Mouse (Mus musculus): ENCODE results near the gene Wapl.
A peak's percentile ranks its signal among the peaks of the same experiment; 100 is the strongest.

Wapl gene

GRCm38 (mm10) chr14:34773681-34774080 is 100.0 kb downstream of the Wapl start:
- no peak for DNase-seq (ENCODE audit: low read depth, low spot score)

- no peak for DNase-seq (ENCODE audit: low read depth, low spot score)
Observed at GRCm38 (mm10) chr14:34774231-34774630, 100.5 kb downstream of the Wapl start.

- DNase-seq (ENCODE audit: low read depth, low spot score) = no peak
Observed at GRCm38 (mm10) chr14:34776719-34777385, 103.1 kb downstream of the Wapl start.

- peak; percentile 20 for DNase-seq (ENCODE audit: low read depth, low spot score)
Observed at GRCm38 (mm10) chr14:34777810-34778209, 104.1 kb downstream of the Wapl start.

- no peak for DNase-seq (ENCODE audit: low read depth, low spot score)
Observed at GRCm38 (mm10) chr14:34778760-34779159, 105.0 kb downstream of the Wapl start.

GRCm38 (mm10) chr14:34793406-34794037 is 119.8 kb downstream of the Wapl start:
- DNase-seq (ENCODE audit: low read depth, low spot score) = no peak

All from brain, embryonic 18.5 days (tissue).